Mouse (Mus musculus) neural tube, embryonic 10.5 days (tissue): ENCODE results near the gene Hipk3.

Experiments used
- DNase-seq: peaks from one replicate; pipeline ENCODE4 v3.0.0-alpha.2; 2017; ENCODE audit warnings: low spot score; ENCODE audit errors: extremely low spot score

The Hipk3 gene

DNA sequence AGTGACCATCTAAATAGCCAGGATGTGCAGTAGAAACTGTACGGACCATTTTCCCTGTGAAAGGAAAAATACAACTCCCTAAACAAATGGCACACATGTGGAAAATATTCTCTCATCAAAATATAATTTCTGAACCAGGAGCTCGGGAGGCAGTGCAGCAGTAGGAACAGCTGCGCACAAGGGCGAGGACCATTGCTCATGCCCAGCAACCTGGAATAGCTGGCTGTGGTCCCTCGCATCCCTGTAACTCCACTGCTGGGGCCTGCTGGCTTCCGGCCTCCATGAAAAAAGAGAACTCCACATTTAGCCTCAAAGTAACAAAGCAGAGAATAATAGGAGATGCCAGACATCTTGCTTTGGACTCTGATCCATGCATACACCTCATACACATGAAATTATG, 22.2 kb downstream of the Hipk3 start:
- no peak for DNase-seq

DNA sequence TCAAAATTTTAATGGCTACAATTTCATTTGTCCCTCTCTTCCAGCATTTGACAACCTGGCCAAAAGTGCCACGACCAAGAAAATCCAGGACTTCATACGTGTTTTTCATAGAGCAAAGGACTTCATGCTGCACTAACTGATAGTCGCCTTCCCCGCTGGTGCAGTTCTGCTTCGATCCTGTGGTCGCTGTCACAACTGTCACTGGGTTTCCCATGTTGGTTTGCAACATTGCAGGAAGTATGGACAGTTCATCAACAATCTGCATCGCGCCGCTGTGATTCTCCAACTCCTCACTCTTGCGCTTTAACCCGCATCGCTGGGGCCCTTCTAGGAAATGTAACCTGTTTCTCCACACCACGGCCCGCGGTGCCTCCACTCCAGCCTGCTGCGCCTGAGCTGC, 23.1 kb downstream of the Hipk3 start:
- DNase-seq: no peak

DNA sequence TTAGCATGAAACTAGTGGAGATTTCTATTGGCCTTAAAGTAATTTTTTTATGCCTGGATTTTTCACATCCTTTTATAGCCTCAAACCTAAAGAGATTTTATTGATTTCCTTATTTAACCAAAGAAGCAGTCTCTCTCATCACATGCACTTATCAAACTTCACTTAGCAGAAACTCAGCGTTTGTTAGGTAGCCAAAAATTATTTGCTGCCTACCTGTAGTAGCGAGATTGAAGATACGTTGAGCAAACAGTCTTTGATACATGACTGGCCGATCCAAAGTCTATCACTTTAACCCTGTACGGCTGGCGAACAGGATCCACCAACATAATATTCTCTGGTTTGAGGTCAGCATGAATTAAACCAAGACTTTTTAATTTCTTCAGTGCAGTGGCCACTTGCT, 23.7 kb downstream of the Hipk3 start:
- DNase-seq: no peak

DNA sequence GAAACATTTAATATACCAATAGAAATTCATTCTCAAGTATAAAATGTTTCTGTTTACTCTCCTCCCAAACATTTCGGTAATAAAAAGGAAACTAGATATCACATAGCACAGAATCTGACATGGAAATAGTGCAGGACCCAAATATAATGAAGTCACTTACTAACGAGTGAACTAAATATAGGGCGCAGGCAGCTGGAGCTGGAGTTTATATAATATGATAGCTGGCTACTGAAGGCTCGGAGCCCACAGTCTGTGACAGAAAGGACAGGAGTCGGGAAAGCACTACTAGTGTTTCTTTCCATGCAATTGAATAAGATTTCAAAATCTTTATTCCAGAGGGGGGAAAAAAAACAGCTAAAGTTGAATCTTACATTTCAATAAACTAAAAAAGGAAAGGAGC, 25.8 kb downstream of the Hipk3 start:
- DNase-seq: no peak

DNA sequence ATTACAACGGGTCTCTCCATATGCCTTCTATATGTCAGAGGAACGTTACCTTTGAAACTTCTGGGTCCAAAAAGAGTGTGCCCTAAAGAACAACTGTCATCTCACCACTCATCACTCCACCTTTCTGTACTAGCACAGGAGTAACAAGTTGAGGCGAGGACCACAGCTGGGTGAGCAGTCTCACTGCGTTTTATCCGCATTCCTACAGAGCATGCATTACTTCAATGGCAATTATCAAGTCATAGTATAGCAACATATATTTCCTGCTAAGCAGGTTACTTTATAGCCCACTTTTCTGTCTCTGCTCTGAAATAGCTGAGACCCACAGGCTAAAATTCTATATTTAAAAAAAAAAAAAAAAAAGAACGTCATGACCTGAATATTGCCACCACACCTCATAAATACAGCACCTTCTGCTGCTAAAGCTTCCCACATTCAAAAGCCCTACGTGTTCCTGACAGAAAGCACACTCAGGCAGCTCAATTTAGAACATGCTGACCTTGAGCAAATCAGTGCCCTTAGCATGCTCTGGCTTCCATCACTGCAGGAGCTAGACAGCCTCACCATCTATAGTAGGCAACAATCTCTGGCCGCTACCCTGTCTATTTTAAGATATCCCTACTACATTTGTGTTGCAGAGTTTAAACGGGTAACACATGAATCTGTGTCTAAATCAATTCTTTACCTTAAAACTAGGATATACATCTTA, 27.2 kb downstream of the Hipk3 start:
- no peak for DNase-seq

DNA sequence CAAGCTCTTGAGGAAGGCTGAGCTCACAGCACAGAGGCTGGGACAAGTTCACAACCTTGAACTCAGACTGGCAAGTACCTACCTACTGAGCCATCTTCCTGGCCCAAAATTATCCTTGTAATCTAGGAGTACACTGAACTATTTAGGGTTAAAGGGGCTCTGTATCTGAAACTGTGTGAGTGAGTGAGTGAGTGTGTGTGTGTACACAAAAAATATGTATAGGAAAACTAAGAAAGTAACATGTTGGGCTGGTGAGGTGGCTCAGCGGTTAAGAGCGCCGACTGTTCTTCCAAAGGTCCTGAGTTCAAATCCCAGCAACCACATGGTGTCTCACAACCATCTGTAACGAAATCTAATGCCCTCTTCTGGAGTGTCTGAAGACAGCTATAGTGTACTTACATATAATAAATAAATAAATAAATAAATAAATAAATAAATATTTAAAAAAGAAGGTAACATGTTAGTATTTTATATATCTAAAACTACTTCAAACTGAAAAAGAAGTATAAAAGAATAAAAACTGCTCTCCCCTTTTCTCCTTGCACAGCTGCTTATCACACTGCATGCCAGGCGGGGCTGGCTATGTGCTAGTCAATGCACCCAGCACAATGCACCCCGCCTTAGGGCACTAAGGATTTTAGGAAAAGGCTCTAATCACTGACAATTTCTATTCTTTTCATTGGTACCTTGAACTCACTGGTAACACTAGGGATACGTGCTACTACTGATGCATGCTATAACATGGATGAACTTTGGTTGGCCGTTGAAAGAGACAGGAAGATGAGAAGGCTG, 28.4 kb downstream of the Hipk3 start:
- no peak for DNase-seq

DNA sequence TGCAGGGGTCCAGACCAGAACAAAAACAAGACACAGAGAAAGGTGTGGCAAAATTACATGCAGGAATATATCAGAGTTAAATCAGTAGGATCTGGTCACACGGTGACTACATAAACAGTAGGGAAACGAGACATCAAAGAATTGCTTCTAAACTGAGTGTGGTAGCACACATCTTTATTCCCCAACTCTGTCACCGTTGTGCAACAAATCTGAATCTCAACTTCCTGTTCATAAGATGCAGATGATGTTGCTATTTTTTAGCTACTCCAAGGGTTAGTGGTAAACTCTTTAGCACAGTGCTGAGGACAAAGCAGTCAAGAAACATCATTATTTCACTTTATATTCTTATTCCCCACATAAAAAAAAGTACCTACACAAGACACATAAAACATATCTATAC, 34.2 kb downstream of the Hipk3 start:
- DNase-seq: no peak

DNA sequence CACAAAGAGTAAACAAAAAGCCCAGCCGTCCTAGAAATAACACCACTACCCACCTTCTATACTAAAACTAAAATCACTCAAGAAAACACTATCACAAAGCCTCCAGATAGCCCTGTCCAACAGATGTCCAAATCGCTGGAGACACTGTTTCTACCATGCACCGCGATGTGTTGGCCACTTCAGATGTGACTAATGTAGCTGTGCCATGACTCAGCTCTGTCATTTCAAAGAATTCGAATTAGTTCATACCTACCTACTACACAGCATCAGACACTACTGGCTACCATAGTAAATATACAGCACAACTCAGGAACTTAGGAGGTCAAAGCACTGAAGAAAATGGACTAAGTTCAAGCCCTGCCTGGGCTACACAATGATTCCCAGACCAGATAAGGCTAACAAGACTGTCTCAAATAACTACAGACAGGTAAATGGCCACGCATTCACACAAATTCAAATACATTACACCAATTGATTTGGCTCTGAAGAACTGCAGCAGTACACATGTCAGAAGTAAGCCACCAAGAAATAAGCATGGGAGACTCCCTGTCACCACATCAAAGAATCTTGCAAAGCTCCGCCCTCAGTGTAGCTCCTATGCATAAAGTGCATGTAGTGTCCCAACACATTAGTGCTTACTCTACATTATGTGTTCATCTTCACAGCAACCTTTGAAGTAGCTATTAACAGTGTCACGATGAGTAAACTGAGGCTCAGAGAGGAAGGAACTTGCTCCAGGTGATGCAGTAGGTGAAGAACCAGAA, 35.5 kb downstream of the Hipk3 start:
- no peak for DNase-seq

DNA sequence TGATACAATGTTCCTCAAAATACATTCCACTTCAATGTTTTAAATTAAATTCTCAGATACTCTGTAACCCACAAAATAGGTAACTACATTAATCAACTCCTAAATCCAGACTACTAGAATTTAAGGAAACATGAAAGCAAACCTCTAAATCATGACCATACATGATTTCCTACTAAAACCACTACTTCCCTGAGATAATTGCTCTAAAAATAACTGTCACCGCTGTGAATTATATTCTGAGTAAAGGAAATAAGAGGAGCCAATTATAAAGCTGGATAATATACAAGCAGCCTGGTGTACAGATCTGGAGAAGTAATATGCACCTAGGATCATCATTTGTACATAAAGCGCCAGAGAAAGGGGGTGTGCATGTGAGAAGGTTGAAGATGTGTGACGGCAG, 37.1 kb downstream of the Hipk3 start:
- DNase-seq: no peak

DNA sequence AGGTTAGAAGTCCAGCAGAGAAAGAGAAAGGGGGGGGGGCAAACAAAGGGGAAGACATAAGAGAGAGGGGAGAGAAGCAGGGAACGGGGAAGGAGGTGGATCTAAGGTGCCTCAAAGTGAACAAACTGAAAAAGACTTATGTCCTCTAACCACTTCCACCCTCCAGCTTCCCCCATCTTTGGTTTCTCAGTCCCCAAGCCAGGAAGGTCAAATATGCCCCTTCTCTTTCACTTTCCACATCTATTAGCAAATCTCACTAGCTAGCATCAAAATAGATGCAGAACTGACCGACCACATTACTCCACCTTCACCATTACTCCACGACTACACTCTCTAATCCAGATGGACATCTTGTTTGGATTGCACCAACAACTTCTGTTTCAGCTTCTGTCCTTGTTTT, 43.6 kb downstream of the Hipk3 start:
- DNase-seq: no peak

DNA sequence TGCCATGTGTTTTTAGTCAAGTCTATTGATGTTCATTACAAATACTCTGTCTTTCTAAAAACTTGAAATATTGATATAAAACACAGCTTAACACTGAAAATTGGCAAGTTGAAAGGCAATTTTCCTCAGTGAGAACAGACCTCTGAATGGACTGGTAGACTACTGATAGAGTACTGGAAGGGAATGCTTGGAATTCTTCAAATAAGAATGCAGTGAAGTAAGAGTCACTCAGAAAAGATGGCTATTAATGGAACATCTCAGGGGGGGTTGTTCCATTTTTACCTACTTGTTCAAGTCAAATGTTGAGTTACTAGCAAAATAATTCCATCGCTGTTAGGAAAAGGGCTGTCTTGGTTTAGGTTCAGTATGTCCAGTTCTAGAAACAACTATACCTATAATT, 45.1 kb downstream of the Hipk3 start:
- no peak for DNase-seq

DNA sequence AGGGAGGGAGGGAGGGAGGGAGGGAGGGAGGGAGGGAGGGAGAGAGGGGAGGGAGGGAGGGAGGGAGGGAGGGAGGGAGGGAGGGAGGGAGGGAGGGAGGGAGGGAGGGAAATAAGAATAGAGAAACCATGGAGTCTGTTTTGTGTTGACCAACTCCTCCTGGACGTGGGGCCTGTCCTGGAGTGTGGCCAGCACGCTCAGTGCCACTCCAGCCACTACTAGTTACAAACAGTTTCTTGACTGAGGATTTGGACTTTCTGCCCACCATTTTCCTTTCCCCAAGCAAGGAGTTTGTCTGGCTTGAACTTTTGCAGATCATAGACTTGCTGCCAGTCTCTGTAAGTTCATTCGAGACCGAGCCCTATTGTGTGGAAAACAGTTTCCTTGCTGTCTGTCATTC, 46.0 kb downstream of the Hipk3 start:
- DNase-seq: no peak

DNA sequence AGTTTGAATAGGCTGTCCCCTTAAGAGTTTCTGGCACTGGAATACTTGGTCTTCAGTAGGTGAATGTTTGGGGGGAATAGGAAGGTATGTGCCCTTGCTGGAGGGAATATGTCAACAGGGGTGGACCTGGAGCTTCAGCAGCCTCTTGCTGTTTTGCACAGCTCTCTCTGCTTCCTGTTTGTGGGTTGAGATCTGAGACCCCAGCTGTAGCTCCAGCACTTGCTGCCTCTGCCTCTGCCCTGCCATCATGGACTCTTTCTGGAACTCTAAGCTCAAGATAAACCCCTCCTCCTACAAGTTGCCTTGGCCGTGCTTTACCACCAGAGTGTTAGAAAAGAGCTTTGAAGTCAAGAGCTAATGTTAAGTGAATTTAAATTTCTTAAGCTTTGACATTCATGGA, 48.2 kb downstream of the Hipk3 start:
- no peak for DNase-seq

DNA sequence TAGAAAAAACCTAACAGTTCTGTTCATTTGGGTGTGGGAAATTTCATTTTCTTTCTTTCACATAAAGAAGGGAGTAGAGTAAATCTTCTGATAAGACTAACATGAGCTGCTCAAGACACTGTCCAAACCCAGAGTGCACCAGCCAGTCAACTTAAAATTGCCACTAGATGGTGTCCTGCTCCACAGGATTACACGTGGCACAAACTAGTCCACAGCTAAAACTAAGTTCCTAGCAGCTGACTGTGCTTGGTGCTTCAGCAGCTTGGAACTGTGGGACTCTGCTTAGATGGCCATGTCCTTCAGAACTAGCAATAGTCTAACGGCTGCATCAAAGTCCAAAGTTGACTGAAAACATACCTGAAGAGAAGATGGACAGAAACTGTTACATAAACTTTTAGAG, 49.5 kb downstream of the Hipk3 start:
- peak; percentile 20 for DNase-seq

DNA sequence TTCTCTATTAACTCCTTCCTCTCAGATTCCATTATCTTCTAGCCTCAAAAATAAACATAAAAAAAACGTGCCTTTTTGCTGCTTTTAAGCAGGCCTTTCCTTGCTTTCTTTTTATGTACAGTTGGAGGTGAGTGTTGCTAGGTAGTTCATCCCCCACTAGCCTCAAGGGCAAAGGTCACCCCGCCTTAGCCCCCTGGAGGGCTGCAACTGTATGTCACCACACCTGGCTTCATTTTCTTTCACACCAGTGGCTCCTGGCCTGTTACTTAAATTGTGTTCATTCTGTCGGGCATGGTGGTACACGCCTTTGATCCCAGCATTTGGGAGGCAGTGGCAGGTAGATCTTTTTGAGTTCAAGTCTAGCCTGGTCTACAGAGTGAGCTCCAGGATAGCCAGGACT, 51.9 kb downstream of the Hipk3 start:
- no peak for DNase-seq

DNA sequence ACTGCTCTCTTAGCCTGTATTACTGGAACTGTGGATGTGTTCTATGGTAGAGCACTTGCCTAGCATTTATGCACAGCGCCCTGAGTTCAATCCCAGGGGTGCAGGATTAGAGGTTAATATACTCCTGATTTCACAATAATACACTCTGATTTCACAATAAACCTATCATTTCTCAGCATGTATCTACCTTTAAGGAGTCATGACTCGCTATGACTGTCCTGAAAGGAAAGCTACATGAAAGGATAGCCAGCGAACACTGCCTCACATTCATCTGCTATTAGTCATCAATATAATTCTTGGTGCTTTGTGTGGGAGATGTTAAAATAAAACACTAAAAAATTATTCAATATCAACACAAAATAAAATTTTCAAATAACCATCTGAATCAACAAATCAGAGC, 58.0 kb downstream of the Hipk3 start:
- DNase-seq: no peak

DNA sequence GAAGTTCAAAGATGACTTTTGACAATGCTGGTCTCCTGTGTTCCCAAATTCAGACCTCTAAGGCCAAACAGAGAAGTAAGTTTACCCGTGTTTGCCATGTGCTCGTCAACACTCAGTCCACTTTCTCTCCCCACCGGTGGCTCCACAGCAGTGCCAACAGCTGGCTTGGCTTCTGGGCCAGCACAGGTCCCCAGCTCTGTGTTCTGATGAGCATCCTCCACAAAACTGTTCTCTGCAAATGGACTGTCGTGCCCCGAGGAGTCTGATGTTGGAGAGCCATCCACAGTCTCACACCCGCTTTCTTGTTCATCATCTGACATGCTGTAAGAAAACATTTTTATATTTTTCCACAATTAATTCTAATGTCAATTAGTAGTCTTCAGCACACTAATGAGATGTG, 63.2 kb downstream of the Hipk3 start:
- DNase-seq: no peak

DNA sequence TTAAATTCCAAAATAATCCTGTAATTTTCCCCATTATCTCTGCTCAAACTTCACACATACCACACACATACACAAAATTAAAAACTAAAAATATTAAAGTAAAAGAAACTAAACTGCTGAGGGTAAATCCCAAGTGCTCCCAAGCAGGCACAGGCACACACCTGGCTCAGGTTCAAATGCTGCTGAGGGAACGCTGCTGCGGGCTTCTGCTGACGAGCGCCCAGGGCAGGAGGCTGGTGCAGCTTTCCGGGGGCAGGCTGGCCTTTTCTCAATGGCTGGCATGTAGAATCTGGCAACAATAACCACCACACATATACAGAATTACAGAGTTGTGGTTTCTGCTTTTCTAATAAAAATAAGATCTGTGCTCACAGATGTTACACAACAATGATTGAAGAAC, 63.7 kb downstream of the Hipk3 start:
- no peak for DNase-seq

DNA sequence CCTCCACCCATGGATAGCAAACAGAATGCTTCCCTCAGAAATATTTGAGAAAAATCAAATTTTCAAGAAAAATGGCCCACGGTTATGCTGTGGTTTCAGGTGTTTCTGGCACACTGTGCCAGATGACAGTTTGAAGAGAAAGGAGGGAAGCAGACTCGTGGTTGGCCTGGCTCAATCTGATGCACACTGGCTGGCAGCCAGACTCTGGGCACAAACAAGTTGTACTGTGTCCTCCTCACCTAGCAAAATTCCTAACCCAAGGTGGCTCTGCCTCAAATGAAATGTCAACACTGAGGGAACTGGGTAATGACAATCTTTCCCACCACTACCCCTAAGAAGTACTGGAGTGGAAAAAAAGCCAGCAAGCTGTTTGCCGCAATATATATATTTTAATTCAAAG, 68.1 kb downstream of the Hipk3 start:
- no peak for DNase-seq

DNA sequence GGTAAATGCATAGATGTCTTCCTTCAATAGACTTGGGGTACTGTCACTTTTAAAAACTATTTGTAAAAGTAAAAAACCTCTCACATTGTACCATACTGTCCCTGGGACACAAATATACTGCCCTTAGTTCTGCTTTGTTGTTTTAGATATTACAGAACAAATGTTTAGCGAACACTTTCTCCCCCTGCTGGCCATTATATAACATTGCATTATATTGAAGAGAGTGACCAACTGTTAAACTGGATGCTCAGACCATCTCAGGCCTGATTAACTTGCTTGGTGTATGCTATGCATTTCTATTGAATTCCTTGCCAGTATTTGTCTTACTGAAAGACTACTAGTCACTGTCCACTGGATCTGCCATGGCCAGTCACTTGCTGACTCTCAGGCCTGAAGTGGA, 72.0 kb downstream of the Hipk3 start:
- DNase-seq: no peak

DNA sequence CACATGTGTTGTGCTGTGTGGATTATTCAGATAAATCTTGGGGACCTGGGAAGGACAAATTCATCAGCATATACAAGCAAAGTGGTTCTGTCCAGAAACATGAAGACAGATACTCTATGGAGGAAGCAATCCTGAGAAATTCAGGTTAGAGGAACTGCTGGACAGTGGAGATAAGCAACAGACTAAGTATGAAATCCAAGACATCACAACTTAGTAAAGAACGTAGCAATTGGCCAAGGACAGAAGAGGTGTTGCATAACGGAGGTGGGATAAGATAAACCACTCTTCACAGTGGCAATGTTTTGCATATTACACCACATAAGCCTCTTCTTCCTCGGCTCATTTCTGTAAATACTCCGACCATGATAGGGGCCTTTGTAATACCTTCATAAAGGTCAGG, 73.4 kb downstream of the Hipk3 start:
- no peak for DNase-seq

DNA sequence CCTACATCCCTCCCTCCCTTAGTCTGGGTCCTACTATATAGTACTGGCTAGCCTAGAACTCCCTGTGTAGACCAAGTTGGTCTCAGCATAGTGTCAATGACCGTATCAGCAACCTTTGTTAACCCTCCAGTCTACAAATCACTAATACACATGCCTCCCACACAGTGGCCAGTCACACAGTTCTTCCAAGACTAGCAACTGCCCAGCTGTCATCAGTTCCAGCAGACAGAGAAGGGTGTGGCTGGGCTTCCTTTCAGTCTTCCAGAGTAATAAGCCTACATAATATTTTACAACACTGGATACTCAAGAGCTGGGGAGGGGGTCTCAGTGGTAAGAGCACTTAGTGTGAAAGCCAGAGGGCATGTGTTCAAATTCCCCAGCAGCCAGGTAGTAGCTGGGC, 74.2 kb downstream of the Hipk3 start:
- no peak for DNase-seq

DNA sequence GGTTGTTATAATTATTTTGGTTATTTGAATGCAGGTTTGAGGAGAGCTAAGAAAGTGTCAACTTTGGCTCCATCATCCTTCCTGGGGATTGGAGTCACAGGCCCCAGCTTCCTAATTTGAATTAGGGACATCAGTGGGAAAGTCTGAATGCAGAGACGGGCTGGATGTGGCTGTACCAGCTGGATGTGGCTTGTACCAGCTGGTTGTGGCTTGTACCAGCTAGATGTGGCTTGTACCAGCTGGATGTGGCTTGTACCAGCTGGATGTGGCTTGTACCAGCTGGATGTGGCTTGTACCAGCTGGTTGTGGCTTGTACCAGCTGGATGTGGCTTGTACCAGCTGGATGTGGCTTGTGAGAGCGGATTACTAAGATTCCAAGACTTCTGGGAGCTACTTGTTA, 74.8 kb downstream of the Hipk3 start:
- no peak for DNase-seq
